Mouse (Mus musculus) cerebellum, adult (tissue): ENCODE measurements at regions not wholly inside any gene's neighbourhood (a gene's known extent, or its start where the extent isn't known, plus 50 kb on each side); places are given as distances from the start of the nearest gene placed in this dataset.

Source experiments
- ATAC-seq: cut with Nextera tagmentation; 2 replicates; pipeline ENCODE4 v1.9.2; 2017; ENCODE audit warnings: mild to moderate bottlenecking, moderate library complexity, mixed read lengths; ENCODE audit not compliant: insufficient number of reproducible peaks, low FRiP score, low TSS enrichment

DNA sequence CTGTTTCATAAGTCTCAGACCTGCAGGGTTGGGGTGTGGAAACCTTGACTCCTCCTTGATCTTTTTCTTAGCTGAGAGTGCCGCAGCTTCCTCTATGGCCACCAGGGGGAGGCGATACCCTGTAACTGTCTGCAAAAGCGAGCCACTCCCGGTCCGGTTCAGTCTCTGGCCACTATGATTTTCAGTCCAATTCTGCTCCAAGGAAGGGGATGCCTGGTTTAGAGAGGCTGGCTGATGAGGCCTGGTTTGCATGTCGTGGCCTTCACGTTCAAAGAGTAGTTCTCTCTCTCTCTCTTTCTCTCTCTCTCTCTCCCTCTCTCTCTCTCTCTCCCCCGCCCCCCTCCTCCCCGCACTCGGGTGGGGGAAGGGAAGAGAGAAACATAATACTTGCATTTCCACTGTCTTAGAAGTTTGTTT, 70.3 kb upstream of the Thpo start:
- peak; percentile 94 for ATAC-seq

DNA sequence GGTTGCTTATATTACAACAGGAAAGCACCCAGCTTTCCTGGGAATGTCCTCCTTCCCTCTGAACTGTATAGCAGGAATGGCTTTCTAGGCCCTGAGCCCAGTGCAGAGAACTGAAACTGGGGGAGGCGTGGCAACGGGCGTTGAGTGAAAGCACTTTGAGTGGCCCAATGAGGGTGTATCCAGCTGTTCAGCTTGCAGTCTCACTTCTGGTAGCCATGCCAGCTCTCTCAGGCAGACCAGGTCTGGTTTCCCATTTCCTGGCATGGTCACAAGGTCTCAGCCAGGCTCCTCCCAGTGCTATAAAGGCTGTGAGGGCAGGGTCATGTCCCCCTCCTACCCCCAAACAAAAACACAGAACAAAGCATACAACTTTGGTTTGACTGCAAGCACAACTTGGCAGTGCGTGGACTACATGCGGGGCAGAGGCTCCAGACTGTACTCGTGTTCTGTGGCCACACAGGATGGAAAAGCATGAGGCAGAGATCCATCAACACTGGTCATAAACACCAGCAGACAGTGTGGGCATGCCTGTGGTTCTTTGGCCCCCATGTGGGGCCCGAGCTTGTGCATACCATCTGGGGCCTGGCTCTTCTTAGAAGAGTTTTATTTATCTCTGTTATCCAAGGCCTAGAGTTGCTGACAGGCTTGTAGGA, 69.1 kb upstream of the Thpo start:
- no peak for ATAC-seq

DNA sequence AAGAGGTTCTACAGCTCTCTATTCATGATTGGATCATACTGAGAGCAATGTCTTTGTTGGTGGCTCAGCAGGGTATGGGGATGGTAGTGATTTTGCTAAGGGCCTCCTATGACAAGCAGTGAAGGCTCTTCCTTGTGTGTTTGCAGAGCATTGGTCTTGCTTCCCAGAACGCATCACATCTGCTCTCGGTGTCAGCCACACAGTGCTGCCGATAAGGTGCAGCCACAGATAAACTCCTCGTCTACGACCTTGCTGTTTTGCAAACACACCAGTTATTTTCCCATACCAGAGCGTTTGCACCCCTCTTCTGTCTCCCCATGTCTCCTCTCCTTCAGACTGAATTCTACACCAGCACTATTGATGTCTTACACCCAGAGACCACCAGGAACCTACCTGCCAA, 68.4 kb upstream of the Thpo start:
- ATAC-seq, result no peak

DNA sequence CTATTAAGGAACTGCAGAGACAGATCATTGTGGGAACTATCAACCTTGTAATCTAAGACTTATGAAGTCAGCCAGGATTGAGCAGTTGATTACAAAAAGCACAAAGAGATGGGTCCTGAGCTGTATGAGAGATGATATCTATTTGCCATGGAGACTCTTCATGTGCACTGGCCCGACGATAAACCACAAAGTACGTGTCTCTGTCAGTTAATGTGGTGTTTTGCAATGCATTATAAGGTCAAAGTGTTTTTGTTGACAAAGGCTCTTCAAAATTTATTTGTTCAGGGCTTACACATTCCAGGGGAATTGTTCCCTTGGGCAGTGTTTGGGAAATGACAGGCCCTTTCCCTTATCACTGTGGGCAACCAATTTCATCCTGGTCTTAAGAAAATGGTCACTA, 65.7 kb upstream of the Thpo start:
- ATAC-seq, result no peak

DNA sequence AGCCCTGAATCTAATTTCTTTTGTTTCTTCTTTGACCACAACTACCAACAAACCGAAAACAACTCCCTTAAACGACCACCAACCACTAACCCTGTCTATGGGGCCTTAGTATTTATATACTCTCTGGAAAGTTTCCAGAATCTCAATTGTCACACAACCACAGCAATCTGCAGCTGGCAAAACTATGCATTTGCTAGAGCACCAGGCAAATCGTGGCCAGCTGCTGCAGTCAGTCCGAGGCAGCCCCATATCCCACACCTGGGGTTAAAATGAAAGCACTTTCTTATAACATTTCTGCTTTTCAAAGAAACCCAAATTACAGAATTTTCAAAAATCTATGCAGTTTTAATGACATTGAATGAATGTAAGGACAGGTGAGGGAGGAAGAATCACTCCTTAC, 63.8 kb upstream of the Thpo start:
- ATAC-seq, result no peak

DNA sequence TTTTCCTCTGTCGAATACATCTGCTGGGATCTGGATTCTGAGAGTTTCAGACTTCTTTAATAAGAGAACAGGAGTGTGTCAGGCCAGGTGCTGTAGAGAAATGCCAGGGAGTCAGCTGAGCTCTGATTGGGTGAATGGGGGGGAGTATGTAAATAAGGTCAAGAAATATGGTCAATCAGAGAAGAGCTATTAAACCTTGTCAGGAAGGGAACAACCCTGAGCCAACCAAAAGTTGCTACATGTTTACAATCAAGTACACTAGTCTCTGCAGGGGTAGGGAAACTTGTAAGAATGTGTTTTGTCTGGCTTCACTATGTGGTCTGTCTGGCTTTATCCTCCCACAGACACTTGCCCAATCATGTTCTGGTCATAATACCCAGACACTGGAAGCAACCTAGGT, 60.4 kb upstream of the Thpo start:
- no peak for ATAC-seq
